Mouse (Mus musculus) layer of hippocampus, adult 9-11 months (tissue): Measurements from ENCODE around the gene Gm1330.
"Not testable (repeated sequence)": the region's sequence is repeated elsewhere in the genome, so short reads cannot be mapped to it uniquely, and the experiment has no call there.

Source experiments
- DNase-seq: peaks from one replicate; pipeline ENCODE4 v3.0.0; 2022

The Gm1330 gene

DNA sequence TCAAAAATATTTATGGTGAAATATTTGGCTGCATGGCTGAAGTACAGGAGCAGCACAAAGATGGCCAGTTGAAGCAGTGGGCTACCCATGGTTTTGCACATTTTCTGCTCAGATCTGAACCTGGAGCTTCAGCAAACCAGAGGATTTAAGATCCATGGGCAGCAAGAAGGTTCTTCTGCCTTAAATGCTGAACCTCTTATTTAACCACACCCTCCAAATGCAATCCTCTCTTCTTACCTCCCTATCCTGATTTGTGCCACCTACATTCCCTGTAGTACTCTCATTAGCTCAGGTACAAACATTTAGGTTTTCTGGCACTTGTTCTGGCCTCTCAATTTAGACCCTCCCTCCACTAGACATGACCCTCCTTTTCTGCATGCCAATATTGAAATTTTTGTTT, at the start of gene Gm1330:
TSS of gene Gm1330 (minus strand) at position 101 of the 400 bp plus-strand sequence.
- no peak for DNase-seq

DNA sequence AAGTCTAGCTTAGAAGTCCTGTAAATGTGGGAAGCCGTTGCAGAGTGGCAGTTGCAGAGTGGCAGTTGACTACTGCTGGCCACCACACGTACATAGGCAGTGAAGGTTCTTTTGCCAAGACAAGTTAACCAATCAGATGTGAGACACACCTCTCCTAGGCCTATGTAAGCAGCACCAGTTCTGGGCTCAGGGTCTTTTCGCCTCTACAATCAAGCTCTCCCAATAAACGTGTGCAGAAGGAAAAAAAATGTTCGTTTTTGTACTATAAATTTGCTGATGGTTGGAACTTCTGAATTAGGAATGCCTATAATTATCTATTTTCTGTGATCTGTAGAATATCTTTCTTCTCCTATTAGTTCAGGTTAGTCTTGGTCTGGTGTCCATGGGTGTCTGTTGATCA, 14.1 kb upstream of the Gm1330 start, which contains the start of gene Gm10750:
TSS of gene Gm10750 (minus strand) at position 101 of the 400 bp plus-strand sequence.
- not testable (repeated sequence) for DNase-seq

- DNase-seq: no peak
Measured at GRCm38 (mm10) chr2:149004826-149005225, 1.8 kb upstream of the Gm1330 start.

DNA sequence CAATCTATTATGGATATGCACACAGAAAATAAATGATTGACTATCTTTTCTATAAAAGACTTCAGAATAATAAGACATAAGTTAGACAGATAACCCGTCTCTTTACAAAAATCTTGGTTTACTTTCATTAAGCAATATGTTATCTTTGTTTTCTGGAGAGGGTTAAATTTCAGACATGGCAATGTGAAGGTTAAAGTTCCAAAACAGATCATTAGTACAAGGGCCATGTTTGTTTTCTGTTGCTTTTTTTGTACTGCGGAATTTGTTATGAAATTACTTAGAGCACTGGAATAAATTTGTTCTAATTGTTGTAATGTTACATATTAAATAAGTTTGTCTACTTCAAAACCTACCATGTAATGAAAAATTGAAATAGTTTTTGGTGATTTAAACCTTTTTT, 7.9 kb downstream of the Gm1330 start:
- DNase-seq: no peak
